Mouse (Mus musculus) embryonic facial prominence, embryonic 12.5 days (tissue): ENCODE measurements around the gene Fcgrt. TPM values are rescaled to one million over a fixed set of nuclear protein-coding genes. Genes with fewer than 3 reads are reported as not detected.

Source experiments
- ATAC-seq: fragments of 200-750 bp; cut with Nextera tagmentation; 2 replicates; pipeline ENCODE4 v1.8.0; 2017; ENCODE audit not compliant: insufficient number of reproducible peaks, insufficient read depth, low FRiP score, low TSS enrichment
- H3K27ac ChIP-seq: fragments of 300-500 bp; sonication (generic); 2 replicates; pipeline ENCODE4 v1.5.1; 2016; ENCODE audit warnings: mild to moderate bottlenecking
- H3K27me3 ChIP-seq: fragments of 300-500 bp; sonication (generic); 2 replicates; pipeline ENCODE4 v1.6.1; 2016; ENCODE audit warnings: mild to moderate bottlenecking, moderate library complexity
- H3K36me3 ChIP-seq: fragments of 300-500 bp; sonication (generic); 2 replicates; pipeline ENCODE4 v1.6.1; 2016; ENCODE audit warnings: mild to moderate bottlenecking
- H3K4me1 ChIP-seq: fragments of 300-500 bp; sonication (generic); 2 replicates; pipeline ENCODE4 v1.6.1; 2016
- H3K4me2 ChIP-seq: fragments of 300-500 bp; sonication (generic); replicated peaks from 2 replicates; pipeline ENCODE4 v1.6.1; 2016; ENCODE audit warnings: mild to moderate bottlenecking, moderate library complexity
- H3K4me3 ChIP-seq: fragments of 300-500 bp; sonication (generic); 2 replicates; pipeline ENCODE4 v1.5.1; 2016; ENCODE audit warnings: mild to moderate bottlenecking
- H3K9ac ChIP-seq: fragments of 300-500 bp; sonication (generic); 2 replicates; pipeline ENCODE4 v1.6.1; 2016; ENCODE audit warnings: mild to moderate bottlenecking, moderate library complexity
- H3K9me3 ChIP-seq: fragments of 300-500 bp; sonication (generic); 2 replicates; pipeline ENCODE4 v1.6.1; 2016; ENCODE audit warnings: mild to moderate bottlenecking, moderate library complexity
- WGBS: fragments of 180-500 bp; shearing (Covaris S2); methylation state at CpG from one replicate; pipeline ENCODE4 v1.1.7; 2016; 5-methylcytosine and 5-hydroxymethylcytosine counted together
- polyA plus RNA-seq: library from polyadenylated mRNA; unstranded; fragments of >200 nt; fragmentation: Nextera tagmentation; extraction: Ambion mirVana; gene quantifications from 2 replicates; pipeline ENCODE4 v1.2.1, GENCODE M21; 2016

The Fcgrt gene
- polyA plus RNA-seq, 1 experiment from 2014 or later = 26.0 TPM

DNA sequence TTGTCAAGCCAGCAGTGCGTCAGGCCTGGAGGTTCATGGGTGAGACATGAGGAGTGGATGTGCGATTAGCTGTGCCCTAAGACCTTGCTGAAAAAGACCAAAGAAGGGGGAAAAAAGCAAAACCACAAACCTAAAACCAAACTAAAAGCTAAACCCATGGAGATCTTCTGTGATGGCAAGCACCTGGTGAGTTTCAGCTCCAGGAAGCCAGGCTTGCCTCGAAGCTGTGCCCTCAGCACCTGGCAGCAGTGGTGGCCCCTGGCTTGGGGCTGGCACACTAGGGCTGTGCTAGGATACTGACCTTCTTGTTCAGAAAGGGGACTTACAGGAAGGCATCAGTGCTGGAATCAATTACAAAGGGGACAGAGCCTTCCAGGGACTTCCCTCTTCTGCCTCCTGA lies 37.7 kb upstream of the Fcgrt start:
- WGBS = 90% methylated on average over 3 of the region's 3 CpGs
- Histone ChIP-seq H3K4me2 (no peak overlapping the region), H3K27me3 (no peaks in the 10 kb centered on the region), H3K9me3 (no peaks in the 10 kb centered on the region), H3K9ac (no peak overlapping the region), H3K36me3 (peaks cover 42% of the 10 kb centered on the region), H3K4me3 (no peak overlapping the region), H3K27ac (no peak overlapping the region), H3K4me1 (no peaks in the 10 kb centered on the region)
- ATAC-seq = no peak

DNA sequence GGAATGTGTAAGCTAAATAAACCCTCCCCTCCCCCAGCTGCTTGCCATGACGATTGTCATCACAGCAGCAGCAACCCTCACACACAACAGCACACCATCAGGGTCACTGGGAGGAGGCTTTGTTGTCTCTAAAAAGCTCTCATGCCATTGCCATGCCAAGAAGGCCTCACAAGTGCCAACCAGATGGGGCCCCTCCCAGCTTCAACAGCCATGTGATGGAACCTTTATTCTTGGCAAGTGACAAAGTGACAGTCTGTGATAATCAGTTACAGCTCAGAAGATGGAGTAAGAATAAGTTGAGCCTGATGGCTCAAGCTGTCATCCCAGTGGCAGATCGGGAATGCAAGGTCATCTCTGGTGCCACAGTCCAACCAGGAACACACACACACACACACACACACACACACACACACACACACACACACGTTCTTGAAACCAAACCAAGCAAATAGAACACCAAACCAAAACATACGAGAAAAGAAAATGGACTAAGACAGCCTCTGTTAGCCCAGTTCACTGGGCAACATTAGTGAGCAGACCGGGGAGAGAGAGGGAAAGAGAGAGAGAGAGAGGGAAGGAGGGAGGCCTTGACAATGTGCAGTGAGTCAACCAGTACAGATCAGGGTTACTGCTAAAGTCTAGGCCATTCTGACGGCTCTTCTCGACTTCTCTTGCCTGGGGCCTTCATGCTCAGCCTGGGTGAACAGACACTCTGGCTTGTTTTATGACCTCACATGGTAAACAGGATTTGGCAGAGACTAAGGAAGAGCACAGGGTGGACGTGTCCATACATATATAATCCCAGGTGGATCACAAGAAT lies 36.5 kb upstream of the Fcgrt start:
- Histone ChIP-seq H3K9ac (no peak overlapping the region), H3K4me2 (no peak overlapping the region), H3K9me3 (no peaks in the 10 kb centered on the region), H3K27me3 (peaks cover 7% of the 10 kb centered on the region; the same call in 1 of the 2 replicates), H3K4me1 (peaks cover 7% of the 10 kb centered on the region; the same call in 1 of the 2 replicates), H3K36me3 (peaks cover 31% of the 10 kb centered on the region), H3K4me3 (no peak overlapping the region), H3K27ac (no peak overlapping the region)
- WGBS = 76% methylated on average over 8 of the region's 8 CpGs
- ATAC-seq = no peak

DNA sequence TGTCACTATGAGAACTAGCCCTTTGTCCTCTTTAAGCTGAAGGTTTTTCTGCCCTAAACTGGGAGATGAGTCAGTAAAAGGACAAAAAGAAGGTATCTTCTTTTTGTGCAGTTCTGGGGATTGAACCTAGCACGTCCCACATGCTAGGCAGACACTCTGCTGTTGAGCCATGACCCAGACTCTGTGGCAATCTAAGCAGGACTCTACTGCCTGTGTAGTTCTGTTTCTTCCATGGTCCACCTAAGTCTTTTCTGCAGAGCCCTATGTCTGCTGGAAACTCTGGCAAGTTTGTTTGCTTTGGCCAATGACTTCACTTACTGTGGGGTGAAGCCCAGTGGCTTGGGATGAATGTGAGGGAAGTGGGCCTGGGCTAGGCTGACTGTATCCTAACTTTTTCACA lies 34.8 kb upstream of the Fcgrt start:
- Histone ChIP-seq H3K9me3 (no peaks in the 10 kb centered on the region), H3K27ac (no peak overlapping the region), H3K4me1 (peaks cover 7% of the 10 kb centered on the region; the same call in 1 of the 2 replicates), H3K36me3 (peaks cover 14% of the 10 kb centered on the region), H3K27me3 (peaks cover 13% of the 10 kb centered on the region; the same call in 1 of the 2 replicates), H3K4me2 (no peak overlapping the region), H3K4me3 (no peak overlapping the region), H3K9ac (0 out of 2 replicates have a peak overlapping the region, but pooled peaks have one; percentile 0)
- WGBS = 82% methylated on average over 1 of the region's 1 CpGs
- ATAC-seq = no peak

DNA sequence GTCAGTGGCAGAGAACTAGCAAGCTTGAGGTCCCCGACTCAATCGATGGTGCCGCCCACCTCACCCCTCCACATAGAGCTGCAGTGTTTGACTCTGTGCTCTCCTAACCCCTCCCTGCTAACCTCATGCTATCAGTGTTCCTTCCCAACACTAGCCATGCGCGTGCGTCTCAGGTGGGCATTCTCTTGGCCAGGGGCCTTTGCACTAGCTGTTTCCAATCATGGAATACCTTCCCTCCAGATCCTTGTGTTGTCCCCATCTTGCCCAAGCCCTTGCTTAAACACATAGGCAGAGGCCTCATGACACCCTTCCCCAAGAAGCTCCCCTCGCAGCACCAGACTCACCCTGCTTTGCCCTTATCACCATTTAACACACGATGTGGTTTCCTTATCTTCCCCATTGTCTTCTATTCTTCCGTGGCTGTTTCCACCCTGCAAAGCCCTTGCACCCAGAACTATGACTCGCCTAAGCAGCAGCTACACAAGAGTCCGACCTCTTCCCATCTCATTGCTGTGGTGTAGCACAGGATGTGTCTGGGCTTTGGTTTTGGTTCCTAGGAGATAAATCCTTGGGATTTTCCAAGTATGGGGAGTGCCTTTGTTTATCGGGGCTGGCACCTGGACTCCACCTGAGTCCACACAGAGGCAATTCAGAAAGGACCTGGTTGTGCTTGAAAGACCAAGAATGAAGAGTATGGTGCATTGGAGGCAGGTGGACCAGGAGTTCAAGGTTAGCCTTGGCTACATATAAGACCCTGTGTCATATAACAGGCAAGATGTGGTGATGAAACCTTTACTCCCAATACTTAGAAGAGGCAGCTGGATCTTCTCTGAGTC lies 33.7 kb upstream of the Fcgrt start:
- H3K4me2 ChIP-seq = no peak overlapping the region
- peaks cover 7% of the 10 kb centered on the region; the same call in 1 of the 2 replicates for H3K4me1 ChIP-seq
- peaks cover 13% of the 10 kb centered on the region; the same call in 1 of the 2 replicates for H3K27me3 ChIP-seq
- no peaks in the 10 kb centered on the region for H3K9me3 ChIP-seq
- H3K36me3 ChIP-seq = peaks cover 4% of the 10 kb centered on the region; the same call in 1 of the 2 replicates
- 84% methylated on average over 12 of the region's 12 CpGs for WGBS
- no peak overlapping the region for H3K27ac ChIP-seq
- ATAC-seq = no peak
- no peak overlapping the region for H3K9ac ChIP-seq
- no peak overlapping the region for H3K4me3 ChIP-seq

DNA sequence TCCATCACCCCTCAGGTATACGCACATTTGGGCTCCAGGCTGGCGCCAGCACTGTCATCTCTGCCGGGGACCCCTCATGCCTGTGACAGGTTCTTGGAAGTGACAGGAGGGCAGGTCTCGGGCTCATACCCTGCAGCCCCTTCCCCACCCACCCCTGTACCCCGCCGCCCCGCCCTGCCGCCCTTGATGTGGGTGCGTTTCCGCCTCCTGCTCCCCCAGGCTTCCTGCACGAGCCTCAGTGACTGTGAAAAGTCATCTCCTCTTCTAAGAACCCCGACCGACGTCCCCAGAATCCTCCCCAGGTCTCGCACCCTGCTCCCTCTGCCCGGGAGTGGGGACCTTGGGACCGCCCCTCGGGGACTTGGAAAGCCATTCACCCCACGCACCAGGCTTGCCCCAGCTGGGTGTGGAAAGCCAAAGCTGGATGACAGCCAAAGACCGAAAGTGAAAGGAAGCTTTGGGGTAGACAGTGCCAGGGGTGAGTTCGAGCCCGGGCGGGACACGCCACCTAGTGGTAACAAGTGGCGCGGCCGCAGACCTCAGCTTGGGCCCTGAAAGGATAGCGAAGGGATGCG lies 32.4 kb upstream of the Fcgrt start, which contains the start of the genes Gm45713 and Flt3l:
Gene Gm45713 (minus strand): TSS at position 239 of the 575 bp plus-strand sequence.
Gene Flt3l (minus strand): TSS at position 440 of the 575 bp plus-strand sequence.
- H3K4me2 ChIP-seq = peak within 1 kb of the TSS; percentile 61
- 3% methylated on average over 29 of the region's 29 CpGs for WGBS
- no peaks in the 10 kb centered on the region for H3K36me3 ChIP-seq
- no peaks in the 10 kb centered on the region for H3K9me3 ChIP-seq
- ATAC-seq = peak; percentile 68; the same call in 1 of the 2 replicates
- peaks cover 13% of the 10 kb centered on the region; the same call in 1 of the 2 replicates for H3K27me3 ChIP-seq
- H3K4me3 ChIP-seq = peak within 1 kb of the TSS; percentile 47
- H3K4me1 ChIP-seq = peaks cover 7% of the 10 kb centered on the region; the same call in 1 of the 2 replicates
- H3K9ac ChIP-seq = peak within 1 kb of the TSS; percentile 69
- no peak within 1 kb of the TSS for H3K27ac ChIP-seq

DNA sequence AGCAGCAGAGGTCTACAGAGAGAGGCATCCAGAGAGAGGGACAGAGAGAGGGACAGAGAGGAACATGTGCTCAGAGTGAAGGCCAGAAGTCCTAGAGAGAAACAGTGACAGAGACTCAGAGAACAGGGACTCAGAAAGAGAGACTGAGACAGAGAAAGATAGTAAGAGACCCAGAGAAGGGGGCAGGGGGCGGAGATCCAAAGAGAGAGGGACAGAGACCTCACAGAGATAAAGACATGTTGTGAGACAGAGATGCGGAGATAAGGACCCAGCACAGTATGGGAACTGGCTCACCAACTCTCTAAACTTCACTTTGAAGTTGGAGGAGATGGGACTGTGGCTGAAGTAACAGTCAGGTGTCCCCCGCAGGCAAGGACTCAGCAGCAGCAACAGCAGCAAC lies 31.7 kb upstream of the Fcgrt start:
- Histone ChIP-seq H3K9ac (no peak overlapping the region), H3K4me1 (peaks cover 7% of the 10 kb centered on the region; the same call in 1 of the 2 replicates), H3K4me2 (peak overlapping the region; percentile 61), H3K36me3 (no peaks in the 10 kb centered on the region), H3K27me3 (peaks cover 13% of the 10 kb centered on the region; the same call in 1 of the 2 replicates), H3K9me3 (no peaks in the 10 kb centered on the region), H3K4me3 (no peak overlapping the region), H3K27ac (no peak overlapping the region)
- ATAC-seq = no peak
- 62% methylated on average over 3 of the region's 3 CpGs for WGBS

DNA sequence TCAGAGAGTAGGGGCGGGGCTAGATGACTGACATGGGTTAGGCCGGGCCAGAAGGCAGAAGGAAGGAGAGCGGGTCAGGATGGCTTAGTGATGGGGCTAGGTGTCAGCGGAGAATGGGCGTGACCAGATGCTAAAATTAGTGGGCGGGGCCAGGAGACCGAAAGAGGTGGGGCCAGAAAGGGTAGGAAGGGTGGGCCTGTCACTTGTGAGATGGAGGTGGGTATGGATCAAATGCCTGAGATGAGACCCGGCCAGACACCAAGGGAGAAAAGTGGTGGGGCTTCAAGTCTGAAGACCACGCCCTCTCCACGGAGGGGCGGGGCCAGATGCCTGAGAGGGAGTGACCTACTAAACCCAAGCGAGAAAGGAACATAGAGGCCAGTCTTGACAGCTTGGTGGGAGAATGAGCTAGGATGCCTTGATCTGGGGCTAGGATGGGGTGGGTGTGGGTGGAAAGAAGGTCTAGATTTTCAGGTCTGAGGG lies 30.9 kb upstream of the Fcgrt start:
- WGBS = 5% methylated on average over 12 of the region's 12 CpGs

DNA sequence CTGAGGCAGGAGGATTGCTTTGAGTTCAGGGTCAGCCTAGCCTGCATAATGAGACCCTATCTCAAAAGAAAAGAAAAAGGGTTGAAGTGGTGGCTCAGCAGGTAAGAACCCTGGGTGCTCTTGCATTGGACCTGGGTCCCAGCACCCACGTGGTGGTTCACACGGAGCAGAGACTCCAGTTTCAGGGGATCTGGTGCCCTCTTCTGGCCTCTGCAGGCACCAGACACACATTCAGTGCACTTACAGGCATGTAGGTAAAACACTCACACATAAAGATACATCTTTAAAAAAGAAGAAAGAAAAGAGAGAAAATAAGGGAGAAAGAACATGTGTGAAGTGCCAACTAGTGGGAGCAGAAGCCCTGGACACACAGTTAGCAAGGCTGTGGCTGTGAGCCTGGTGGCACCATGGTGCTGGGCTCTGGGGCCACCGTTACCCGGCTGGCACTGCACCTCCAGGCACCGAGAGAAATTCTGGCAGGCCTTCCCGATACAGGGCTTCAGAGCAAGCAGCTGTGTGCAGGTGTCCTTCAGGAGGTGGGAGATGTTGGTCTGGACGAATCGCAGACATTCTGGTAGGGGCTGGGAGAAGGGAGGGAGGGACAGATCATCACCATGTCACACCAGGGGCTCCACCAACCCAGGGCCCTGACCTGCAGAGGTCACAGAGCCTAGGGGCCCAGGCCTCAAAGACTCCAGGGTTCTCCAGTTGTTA lies 30.0 kb upstream of the Fcgrt start:
- no peak for ATAC-seq
- WGBS = 68% methylated on average over 8 of the region's 8 CpGs
- no peaks in the 10 kb centered on the region for H3K9me3 ChIP-seq
- H3K4me1 ChIP-seq = peaks cover 14% of the 10 kb centered on the region; the same call in 1 of the 2 replicates
- no peak overlapping the region for H3K4me2 ChIP-seq
- no peak overlapping the region for H3K4me3 ChIP-seq
- peaks cover 13% of the 10 kb centered on the region; the same call in 1 of the 2 replicates for H3K27me3 ChIP-seq
- no peaks in the 10 kb centered on the region for H3K36me3 ChIP-seq
- no peak overlapping the region for H3K9ac ChIP-seq
- no peak overlapping the region for H3K27ac ChIP-seq

More for the DNA sequence above, 30.9 kb upstream of the Fcgrt start:
- no peak overlapping the region for H3K9ac ChIP-seq
- peaks cover 13% of the 10 kb centered on the region; the same call in 1 of the 2 replicates for H3K27me3 ChIP-seq
- no peak overlapping the region for H3K4me2 ChIP-seq
- H3K36me3 ChIP-seq = no peaks in the 10 kb centered on the region
- H3K4me1 ChIP-seq = peaks cover 11% of the 10 kb centered on the region; the same call in 1 of the 2 replicates
- H3K27ac ChIP-seq = no peak overlapping the region
- H3K9me3 ChIP-seq = no peaks in the 10 kb centered on the region
- ATAC-seq = no peak
- H3K4me3 ChIP-seq = no peak overlapping the region

DNA sequence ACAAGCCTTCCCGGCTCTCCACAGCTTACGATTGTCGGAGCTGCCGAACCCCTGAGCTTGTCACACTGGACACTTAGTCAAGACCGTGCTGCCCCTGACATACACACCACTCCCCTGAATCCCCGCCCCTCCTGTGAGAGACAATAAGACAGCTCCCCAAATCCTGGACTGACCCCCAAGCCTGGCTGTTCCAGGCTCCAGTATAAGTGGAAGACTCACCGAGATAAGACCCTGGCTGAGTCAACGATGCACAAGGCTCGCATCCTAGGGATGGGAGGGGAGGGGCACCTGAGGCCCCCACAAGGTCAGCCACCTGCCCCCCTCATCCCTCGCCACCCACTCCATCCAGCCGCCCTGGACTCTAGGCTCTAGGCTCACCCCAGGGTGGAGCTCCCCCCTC lies 28.2 kb upstream of the Fcgrt start:
- Histone ChIP-seq H3K4me2 (no peak overlapping the region), H3K4me1 (peaks cover 20% of the 10 kb centered on the region), H3K9ac (no peak overlapping the region), H3K27me3 (peaks cover 13% of the 10 kb centered on the region; the same call in 1 of the 2 replicates), H3K4me3 (no peak overlapping the region), H3K9me3 (no peaks in the 10 kb centered on the region), H3K27ac (no peak overlapping the region), H3K36me3 (peaks cover 6% of the 10 kb centered on the region)
- ATAC-seq = no peak
- WGBS = 77% methylated on average over 11 of the region's 11 CpGs

DNA sequence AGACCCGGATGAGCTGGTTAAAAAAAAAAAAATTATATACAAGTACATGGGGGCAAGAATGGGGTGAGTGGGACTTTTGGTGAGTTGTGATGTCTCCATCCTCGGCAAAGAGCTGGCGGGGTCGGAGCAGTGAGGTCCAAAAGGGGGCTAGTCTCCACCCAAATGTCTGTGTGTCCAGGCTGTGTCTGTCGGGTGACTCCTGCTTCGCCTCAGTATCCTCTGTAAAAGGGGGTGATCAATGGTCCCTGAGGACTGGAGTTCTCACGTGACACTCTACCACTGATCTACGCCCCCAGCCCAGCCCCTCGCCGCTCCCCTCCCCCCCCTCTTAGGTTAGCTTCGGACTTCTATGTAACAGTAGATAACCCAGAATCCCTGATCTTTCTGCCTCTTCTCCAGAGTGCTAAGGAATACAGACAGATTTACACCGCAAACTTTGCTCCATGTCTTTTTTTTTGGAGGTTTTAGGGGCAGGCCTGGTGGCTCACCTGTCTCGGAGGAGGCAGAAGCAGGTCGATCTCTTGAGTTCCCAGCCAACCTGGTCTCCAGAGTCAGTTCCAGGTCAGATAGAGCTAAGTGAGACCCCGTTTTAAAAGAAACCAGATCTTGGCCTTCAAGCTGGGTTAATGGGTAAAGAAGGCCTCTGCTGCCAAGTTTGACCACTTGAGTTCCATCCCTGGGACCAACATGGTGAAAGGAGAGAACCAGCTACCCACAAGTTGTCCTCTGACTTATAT lies 26.3 kb upstream of the Fcgrt start:
- no peak for ATAC-seq
- Histone ChIP-seq H3K4me3 (peak overlapping the region; percentile 91; the same call in 1 of the 2 replicates), H3K9ac (peak overlapping the region; percentile 60), H3K27me3 (peaks cover 6% of the 10 kb centered on the region; the same call in 1 of the 2 replicates), H3K27ac (peak overlapping the region; percentile 92), H3K9me3 (no peaks in the 10 kb centered on the region), H3K4me2 (peak overlapping the region; percentile 62), H3K4me1 (peaks cover 26% of the 10 kb centered on the region), H3K36me3 (peaks cover 24% of the 10 kb centered on the region)
- WGBS = 51% methylated on average over 15 of the region's 15 CpGs
